Comparison of ENCODE assay signal across 8 mouse cellular contexts in genomic region chr10:112059702-112060582, GRCm38 (mm10). TPM values are rescaled to one million over a fixed set of nuclear protein-coding genes. Genes with fewer than 3 reads are reported as not detected.
A peak's percentile ranks its signal among the peaks of the same experiment; 100 is the strongest.
DNase-seq lines count a peak whose midpoint lies in the region; ATAC-seq lines count a peak whose summit lies in the region.

Gene Glipr1l1, plus strand, starts transcription at chr10:112060189.

- H3K36me3 ChIP-seq in embryonic facial prominence, embryonic 13.5 days = no peaks in the 10 kb centered on the region
- no peaks in the 10 kb centered on the region for H3K36me3 ChIP-seq in hindbrain, embryonic 15.5 days

- DNase-seq in gastrocnemius, postnatal 10 days = peak; percentile 20
- no peak for DNase-seq in gastrocnemius, adult 18-20 months (ENCODE audit: low spot score)
- DNase-seq in adrenal gland, postnatal 36 days = peak; percentile 72 to 75
- DNase-seq in layer of hippocampus, postnatal 25 days (ENCODE audit: extremely low spot score in 1 of 2, low spot score in 1 of 2) = peak; percentile 51 to 74
- DNase-seq in lung, postnatal 25 days (ENCODE audit: low spot score) = peak; percentile 45
- DNase-seq in right cerebral cortex, adult 18-20 months = peak; percentile 88

- WGBS in embryonic facial prominence, embryonic 13.5 days = 52% methylated on average over 14 of the region's 14 CpGs
- 25% methylated on average over 14 of the region's 14 CpGs for WGBS in hindbrain, embryonic 15.5 days

- no peaks in the 10 kb centered on the region for H3K9me3 ChIP-seq in embryonic facial prominence, embryonic 13.5 days
- no peaks in the 10 kb centered on the region for H3K9me3 ChIP-seq in hindbrain, embryonic 15.5 days

- H3K27me3 ChIP-seq in embryonic facial prominence, embryonic 13.5 days = no peaks in the 10 kb centered on the region
- H3K27me3 ChIP-seq in hindbrain, embryonic 15.5 days = no peaks in the 10 kb centered on the region

- no peak within 1 kb of the TSS for H3K9ac ChIP-seq in embryonic facial prominence, embryonic 13.5 days
- H3K9ac ChIP-seq in hindbrain, embryonic 15.5 days = no peak within 1 kb of the TSS

- no peaks in the 10 kb centered on the region for H3K4me1 ChIP-seq in embryonic facial prominence, embryonic 13.5 days
- H3K4me1 ChIP-seq in hindbrain, embryonic 15.5 days (replicated peaks) = 0 out of 2 replicates have a peak, but pooled peaks cover 4% of the 10 kb centered on the region

- peak; percentile 59; the same call in 1 of the 2 replicates for ATAC-seq in embryonic facial prominence, embryonic 13.5 days (ENCODE audit: insufficient number of reproducible peaks, insufficient read depth, low FRiP score, low TSS enrichment, low read depth)
- peak; percentile 96 for ATAC-seq in hindbrain, embryonic 15.5 days (ENCODE audit: low FRiP score, low read depth)

- no peak within 1 kb of the TSS for H3K4me3 ChIP-seq in embryonic facial prominence, embryonic 13.5 days
- no peak within 1 kb of the TSS for H3K4me3 ChIP-seq in hindbrain, embryonic 15.5 days

- no peak within 1 kb of the TSS for H3K27ac ChIP-seq in embryonic facial prominence, embryonic 13.5 days
- H3K27ac ChIP-seq in hindbrain, embryonic 15.5 days (replicated peaks) = no peak within 1 kb of the TSS

- H3K4me2 ChIP-seq in embryonic facial prominence, embryonic 13.5 days = no peak within 1 kb of the TSS
- H3K4me2 ChIP-seq in hindbrain, embryonic 15.5 days = peak within 1 kb of the TSS; percentile 38

RNA-seq across cellular contexts. Expression of gene Glipr1l1, which starts in this region (rescaled TPM):
- not detected for total RNA-seq in gastrocnemius, postnatal 10 days (2021)
- total RNA-seq in gastrocnemius, adult 18-20 months (2021) = not detected
- total RNA-seq in adrenal gland, postnatal 36 days (2021) = not detected
- polyA plus RNA-seq in embryonic facial prominence, embryonic 13.5 days (2015; fragmentation: Nextera tagmentation; extraction: Ambion mirVana) = not detected in 2 replicates
- polyA plus RNA-seq in hindbrain, embryonic 15.5 days (2015; fragmentation: Nextera tagmentation; extraction: Ambion mirVana) = 0.29 TPM in 1 of 2 replicates, not detected in the other
- not detected for total RNA-seq in layer of hippocampus, postnatal 25 days (2021)

Comparison
In these comparisons a context has a peak if more than half of its experiments do, and no peak if none do; other contexts are left out.
1. Peak in DNase-seq in gastrocnemius, postnatal 10 days; RNA of the gene not detected or under 1 TPM.
2. Peak in DNase-seq in adrenal gland, postnatal 36 days; RNA of the gene not detected or under 1 TPM.
3. Peak in ATAC-seq in embryonic facial prominence, embryonic 13.5 days; RNA of the gene not detected or under 1 TPM.
4. Peak in ATAC-seq and H3K4me2 ChIP-seq in hindbrain, embryonic 15.5 days; RNA of the gene not detected or under 1 TPM.
5. Peak in DNase-seq in layer of hippocampus, postnatal 25 days; RNA of the gene not detected or under 1 TPM.